Mouse (Mus musculus): Measurements from ENCODE around the gene Exoc4.

The Exoc4 gene

GRCm38 (mm10) chr6:33939169-33939568, 690.3 kb downstream of the Exoc4 start:
- DNase-seq (ENCODE audit: low spot score): no peak

DNA sequence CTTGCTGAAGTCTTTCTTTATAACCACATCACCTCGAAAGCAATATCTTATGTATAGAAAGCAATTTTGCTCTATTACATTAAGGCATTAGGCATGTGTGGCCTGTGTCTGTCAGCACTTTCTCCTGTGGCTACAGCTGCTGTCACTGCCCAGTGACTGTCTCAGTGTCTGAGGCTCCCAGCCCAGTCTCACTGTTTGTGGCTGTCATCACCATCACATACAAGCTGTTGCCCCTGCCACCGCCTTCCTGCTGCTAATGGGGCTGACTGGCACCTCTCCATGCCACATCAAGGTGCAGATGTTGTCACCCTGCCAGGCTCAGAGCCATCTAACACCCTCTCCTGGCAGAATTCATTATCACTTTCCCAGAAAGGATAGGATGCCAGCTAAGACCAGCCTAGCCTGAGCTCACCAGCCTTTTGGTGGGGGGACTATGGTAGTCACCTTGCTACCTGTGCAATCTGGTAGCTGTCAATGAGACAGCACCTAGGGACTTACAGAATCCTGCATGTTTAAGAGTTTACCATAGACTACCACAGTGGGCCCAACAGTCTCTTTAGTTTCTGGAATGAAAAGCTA, 698.1 kb downstream of the Exoc4 start:
- DNase-seq (ENCODE audit: low spot score): no peak

GRCm38 (mm10) chr6:33950113-33950512, 701.2 kb downstream of the Exoc4 start:
- DNase-seq (ENCODE audit: low spot score): no peak

GRCm38 (mm10) chr6:33955469-33955868, 706.6 kb downstream of the Exoc4 start:
- no peak for DNase-seq (ENCODE audit: low spot score)

GRCm38 (mm10) chr6:33958281-33958680, 709.4 kb downstream of the Exoc4 start:
- no peak for DNase-seq (ENCODE audit: low spot score)

DNA sequence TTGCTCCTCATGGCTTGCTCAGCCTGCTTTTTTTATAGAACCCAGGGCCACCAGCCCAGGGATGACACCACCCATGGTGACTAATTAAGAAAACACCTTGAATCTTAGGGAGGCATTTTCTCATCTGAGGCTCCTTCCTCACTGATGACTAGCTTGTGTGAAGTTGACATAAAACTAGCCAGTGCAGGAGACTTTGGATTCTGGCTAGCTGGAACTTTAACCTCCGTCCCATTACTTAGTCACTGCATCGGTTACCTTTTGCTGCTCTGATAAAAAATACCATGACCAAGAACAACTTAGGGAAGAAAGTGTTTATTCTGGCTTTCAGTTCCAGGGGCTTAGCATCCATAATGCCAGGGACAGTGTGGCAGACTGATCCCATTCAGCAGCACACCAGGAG, 711.9 kb downstream of the Exoc4 start:
- DNase-seq (ENCODE audit: low spot score): no peak

DNA sequence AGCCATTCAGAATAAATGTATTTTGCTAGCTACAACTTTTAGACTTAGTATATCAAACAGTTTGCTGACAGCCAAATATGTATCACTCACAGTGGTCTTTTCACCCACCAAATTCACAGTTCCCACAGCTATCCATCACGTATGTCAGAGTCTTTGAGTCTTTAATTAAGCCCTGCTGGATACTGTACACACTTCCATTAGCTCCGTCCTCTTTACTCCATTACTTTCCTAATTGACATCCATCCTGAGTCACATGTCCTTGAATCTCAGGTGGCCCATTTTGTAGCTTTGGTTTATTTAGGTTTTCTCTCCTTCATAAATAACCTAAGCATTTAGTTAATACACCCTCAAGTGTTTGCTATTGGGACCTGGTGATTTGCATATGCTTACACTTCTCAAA, 714.2 kb downstream of the Exoc4 start:
- DNase-seq (ENCODE audit: low spot score): no peak

GRCm38 (mm10) chr6:33965571-33965970, 716.7 kb downstream of the Exoc4 start:
- DNase-seq (ENCODE audit: low spot score): no peak

GRCm38 (mm10) chr6:33968746-33969145, 719.9 kb downstream of the Exoc4 start:
- no peak for DNase-seq (ENCODE audit: low spot score)

GRCm38 (mm10) chr6:33972801-33973200, 723.9 kb downstream of the Exoc4 start:
- DNase-seq (ENCODE audit: low spot score): no peak

DNA sequence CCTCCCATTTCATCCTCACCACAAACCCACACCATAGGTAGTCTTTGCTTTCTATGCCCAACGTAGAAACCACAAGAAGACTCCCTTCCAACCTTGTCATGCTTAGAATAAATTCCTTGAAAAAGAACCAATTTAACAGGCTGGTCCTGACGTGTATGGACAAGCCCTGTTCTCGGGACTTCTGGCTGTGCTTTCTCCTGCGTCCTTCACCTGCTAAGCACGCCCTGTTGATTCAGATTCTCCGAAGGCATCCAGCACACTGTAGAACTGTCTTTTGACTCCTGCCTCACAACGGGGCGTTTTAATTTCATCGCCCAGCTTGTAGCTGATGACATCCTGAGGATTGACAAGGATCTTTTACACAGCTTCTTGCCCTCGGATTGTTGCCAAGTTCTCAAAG, 727.7 kb downstream of the Exoc4 start:
- no peak for DNase-seq (ENCODE audit: low spot score)

DNA sequence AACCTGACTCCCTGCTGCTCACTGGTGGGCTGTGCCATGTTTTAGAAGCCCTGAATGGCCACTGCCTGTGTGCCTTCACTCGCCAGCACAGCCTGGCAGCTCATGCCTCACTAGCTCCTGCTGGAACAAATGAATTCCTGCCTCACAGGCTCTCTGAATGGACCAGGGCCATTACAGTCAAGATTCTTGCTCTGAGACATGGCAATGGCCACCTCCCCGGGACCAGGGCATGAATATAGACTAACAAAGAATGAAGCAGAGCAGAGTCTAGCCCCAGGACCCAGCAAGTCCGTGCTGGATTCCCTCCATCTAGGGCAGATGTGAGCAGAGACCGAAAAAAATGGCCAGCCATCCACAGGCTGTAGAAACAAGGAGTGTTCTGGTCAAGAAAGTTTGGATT, 728.6 kb downstream of the Exoc4 start:
- no peak for DNase-seq (ENCODE audit: low spot score)

DNA sequence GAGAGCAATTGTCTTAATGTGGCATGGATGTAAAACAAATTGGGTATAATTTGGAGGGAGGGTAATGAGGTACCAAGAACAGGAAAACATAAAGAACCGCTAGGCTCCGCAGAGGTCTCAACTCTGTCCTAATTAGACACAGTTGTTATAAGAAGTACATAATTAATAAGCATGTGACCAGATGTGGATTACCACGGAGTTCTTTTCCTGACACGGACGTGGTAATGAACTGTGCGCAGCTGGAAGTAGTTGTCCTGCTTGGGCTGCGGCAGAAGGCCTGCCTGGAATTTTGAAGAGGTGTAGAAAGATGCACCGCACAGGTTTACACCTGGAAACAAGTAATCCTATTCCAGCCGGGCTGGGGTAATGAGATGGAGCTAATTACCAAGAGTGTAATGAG, 729.0 kb downstream of the Exoc4 start:
- no peak for DNase-seq (ENCODE audit: low spot score)

- DNase-seq (ENCODE audit: low spot score): no peak
Measured at GRCm38 (mm10) chr6:33982709-33983108, 733.8 kb downstream of the Exoc4 start.

DNA sequence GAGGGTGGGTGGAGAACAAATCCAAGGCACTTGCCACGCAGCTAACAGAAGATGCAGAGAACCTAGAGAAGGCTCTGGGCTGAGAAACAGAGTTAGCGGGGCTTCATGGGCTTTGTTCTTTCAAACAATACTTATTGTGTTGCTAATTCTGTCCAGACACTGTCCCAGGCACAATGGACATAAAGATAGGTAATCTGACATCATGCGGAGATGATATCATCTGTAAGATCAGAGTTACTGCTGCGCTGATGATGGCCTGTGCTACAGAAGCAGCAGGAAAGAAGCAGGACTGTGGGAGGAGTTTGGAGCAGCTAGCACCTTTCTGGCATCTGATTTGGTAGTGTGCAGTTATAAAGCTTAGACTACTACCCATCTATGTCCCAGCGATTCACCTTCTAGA, 738.2 kb downstream of the Exoc4 start:
- no peak for DNase-seq (ENCODE audit: low spot score)

- no peak for DNase-seq (ENCODE audit: low spot score)
Measured at GRCm38 (mm10) chr6:33992213-33993034, 743.5 kb downstream of the Exoc4 start.

DNA sequence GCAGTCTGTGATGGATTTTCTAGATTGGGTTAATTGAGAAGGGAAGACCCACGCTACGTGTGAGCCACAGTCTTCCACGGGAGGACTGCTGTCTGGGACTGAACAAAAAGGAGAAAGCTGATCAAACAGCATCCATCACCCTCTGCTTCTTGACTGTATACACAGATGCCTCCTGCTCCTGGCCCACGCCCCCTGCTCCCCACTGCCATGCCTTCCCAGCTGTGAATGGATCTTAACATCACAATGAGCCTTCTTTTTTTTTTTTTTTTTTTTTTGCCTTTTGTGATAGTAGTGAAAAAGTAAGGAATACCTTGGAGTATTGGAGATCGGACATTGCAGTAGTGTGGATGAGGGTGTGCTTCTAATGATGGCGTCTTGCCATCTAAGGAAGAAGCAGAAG, 745.0 kb downstream of the Exoc4 start:
- DNase-seq (ENCODE audit: low spot score): no peak

DNA sequence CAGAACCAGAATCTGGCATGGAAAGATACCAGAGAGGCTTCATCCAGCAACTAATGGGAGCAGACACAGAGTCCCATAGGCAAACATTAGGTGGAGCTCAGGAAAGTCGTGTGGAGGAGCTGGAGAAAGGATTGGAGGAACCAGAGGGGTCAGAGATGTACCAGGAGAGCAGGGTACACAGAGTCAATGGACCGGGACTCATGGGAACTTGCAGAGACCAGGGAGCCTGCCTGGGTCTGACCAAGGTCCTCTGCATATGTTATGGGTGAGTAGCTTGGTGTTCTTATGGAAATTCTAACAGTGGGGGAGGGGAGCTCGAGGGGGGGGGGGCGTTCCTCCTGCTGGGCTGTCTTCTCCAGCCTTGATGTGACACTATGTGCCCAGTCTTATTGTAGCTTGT, 749.7 kb downstream of the Exoc4 start:
- DNase-seq (ENCODE audit: low spot score): no peak

- DNase-seq (ENCODE audit: low spot score): peak; percentile 9
Measured at GRCm38 (mm10) chr6:33999530-33999929, 750.6 kb downstream of the Exoc4 start.

DNA sequence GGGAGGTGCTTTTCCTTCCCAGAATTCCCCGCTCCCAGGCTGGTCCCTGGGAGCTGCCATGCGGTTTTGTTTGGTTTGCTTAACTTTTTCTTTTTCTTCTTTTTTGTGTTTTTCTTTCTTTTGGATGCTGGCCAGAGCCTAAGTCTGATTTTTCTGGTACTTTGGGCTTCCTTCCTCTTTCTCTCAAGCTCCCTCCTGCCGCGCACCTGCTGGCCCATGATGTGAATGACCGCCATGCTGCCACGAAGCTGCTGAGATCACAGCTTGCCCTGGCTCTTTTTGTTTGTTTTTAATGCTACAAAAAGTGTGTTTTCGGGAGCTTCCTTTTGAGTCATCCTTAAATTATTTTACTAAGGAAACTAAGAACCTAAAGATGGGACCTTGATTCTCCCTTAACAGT, 751.8 kb downstream of the Exoc4 start:
- DNase-seq (ENCODE audit: low spot score): no peak

DNA sequence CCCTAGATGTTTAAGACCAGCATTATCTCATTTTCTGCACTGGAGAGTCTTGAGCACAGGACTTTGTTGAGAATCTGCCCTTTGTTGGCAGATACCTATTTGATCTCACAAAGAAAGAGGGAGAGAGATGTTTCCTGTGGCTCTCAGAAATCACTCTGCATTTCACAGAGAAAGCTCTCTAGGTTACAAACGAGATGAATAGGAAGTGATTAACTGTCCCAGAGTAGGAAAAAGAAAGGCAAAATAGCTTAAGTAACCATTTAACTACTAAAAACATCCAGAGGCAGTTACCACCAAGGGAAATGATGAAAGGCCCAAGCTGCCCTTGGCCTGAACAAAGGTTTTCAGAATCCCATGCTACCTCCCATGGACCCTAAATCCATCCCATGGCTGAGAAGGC, 754.1 kb downstream of the Exoc4 start:
- no peak for DNase-seq (ENCODE audit: low spot score)

DNA sequence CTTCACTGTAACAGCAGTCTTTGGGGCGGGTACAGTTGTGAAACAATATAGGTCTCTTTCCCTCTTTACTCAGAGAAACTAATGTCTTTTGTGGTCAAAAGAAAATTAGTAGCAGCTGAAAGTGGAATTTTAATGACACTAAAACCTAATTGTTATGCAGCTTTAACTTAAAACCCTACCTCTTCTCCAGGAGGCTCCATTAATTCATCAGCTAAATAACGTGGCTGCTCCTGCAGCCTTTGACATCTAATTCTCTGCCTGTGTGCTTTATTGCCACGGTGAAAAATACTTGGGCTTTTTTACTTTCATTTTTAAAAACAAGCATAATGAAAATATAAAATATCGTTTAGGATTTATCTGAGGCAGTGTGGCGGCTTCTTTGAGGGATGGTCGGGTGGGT, 764.6 kb downstream of the Exoc4 start:
- DNase-seq (ENCODE audit: low spot score): no peak
